Mouse (Mus musculus) gastrocnemius, postnatal 10 days (tissue): ENCODE data around the gene Drd4. TPM values are rescaled to one million over a fixed set of nuclear protein-coding genes. Genes with fewer than 3 reads are reported as not detected.
"Not testable (repeated sequence)": the region's sequence is repeated elsewhere in the genome, so short reads cannot be mapped to it uniquely, and the experiment has no call there.

Experiments
- DNase-seq: peaks from one replicate; pipeline ENCODE4 v3.0.0; 2021; ENCODE audit warnings: mixed read lengths
- long read RNA-seq, 2 experiments: library from polyadenylated mRNA; stranded (forward); transcript quantifications; one replicate each; pipeline ENCODE4 v2.0.0; 2021
- total RNA-seq, 2 experiments: library from RNA; stranded (reverse); gene quantifications; 2 replicates each; pipeline ENCODE4 v1.2.3; 2021

Gene Drd4
- under 1 TPM; 0.70 to 0.99 TPM for total RNA-seq
- long read RNA-seq, experiment 1, result 0 reads
- long read RNA-seq, experiment 2, partial matches to known transcripts, result 1 of 4 reads
- long read RNA-seq, experiment 2, other reads (novel, unspliced or antisense), result 0 of 4 reads

- no peak for DNase-seq
These were observed at the start of gene Drd4 for GRCm38 (mm10) chr7:141291921-141292582. Gene Drd4 (plus strand): TSS chr7:141292006.

GRCm38 (mm10) chr7:141250486-141250885 lies 41.3 kb upstream of the Drd4 start:
- DNase-seq, result not testable (repeated sequence)

GRCm38 (mm10) chr7:141256159-141256558 lies 35.6 kb upstream of the Drd4 start:
- DNase-seq, result no peak

- DNase-seq, result no peak
These were observed 30.3 kb upstream of the Drd4 start for GRCm38 (mm10) chr7:141261480-141261879.

GRCm38 (mm10) chr7:141263640-141264039 lies 28.2 kb upstream of the Drd4 start:
- no peak for DNase-seq

- no peak for DNase-seq
These were observed 27.6 kb upstream of the Drd4 start for GRCm38 (mm10) chr7:141264041-141264700.

- no peak for DNase-seq
These were observed 26.9 kb upstream of the Drd4 start for GRCm38 (mm10) chr7:141264761-141265410.

- no peak for DNase-seq
These were observed 26.4 kb upstream of the Drd4 start for GRCm38 (mm10) chr7:141265411-141265738.

- DNase-seq, result peak; percentile 40
These were observed 25.9 kb upstream of the Drd4 start, which contains the start of gene Irf7 for GRCm38 (mm10) chr7:141265739-141266561. Gene Irf7 (minus strand): TSS chr7:141266481.

- DNase-seq, result no peak
These were observed 23.1 kb upstream of the Drd4 start for GRCm38 (mm10) chr7:141268466-141269272.

- DNase-seq, result no peak
These were observed 22.6 kb upstream of the Drd4 start for GRCm38 (mm10) chr7:141269273-141269545.

GRCm38 (mm10) chr7:141270631-141271030 lies 21.2 kb upstream of the Drd4 start:
- DNase-seq, result no peak

- no peak for DNase-seq
These were observed 16.4 kb upstream of the Drd4 start for GRCm38 (mm10) chr7:141275356-141275755.

- no peak for DNase-seq
These were observed 15.3 kb upstream of the Drd4 start, which contains the start of gene Cdhr5 for GRCm38 (mm10) chr7:141276546-141276945. Gene Cdhr5 (minus strand): TSS chr7:141276786.

GRCm38 (mm10) chr7:141277701-141278678 lies 13.8 kb upstream of the Drd4 start:
- DNase-seq, result no peak

- DNase-seq, result no peak
These were observed 12.8 kb upstream of the Drd4 start, which contains the start of gene Sct for GRCm38 (mm10) chr7:141278766-141279590. Gene Sct (minus strand): TSS chr7:141279133.

- DNase-seq, result no peak
These were observed 10.4 kb upstream of the Drd4 start for GRCm38 (mm10) chr7:141281442-141281841.

- no peak for DNase-seq
These were observed 9.1 kb upstream of the Drd4 start for GRCm38 (mm10) chr7:141282756-141283155.

GRCm38 (mm10) chr7:141288042-141288441 lies 3.8 kb upstream of the Drd4 start:
- no peak for DNase-seq
